In genomic region chr9:8103050-8103449, GRCm38 (mm10) we compare ENCODE assay signal across 20 mouse cellular contexts. TPM values are rescaled to one million over a fixed set of nuclear protein-coding genes. Genes with fewer than 3 reads are reported as not detected.
"Had no signal": no experiment of that assay in that cellular context is flagged by ENCODE, and none has a peak within 500 bp of the region (broad histone marks: within the 10 kb centered on the region; RNA-seq: fewer than 3 reads in every experiment).

No protein-coding gene starts in this region.

- H3K4me3 ChIP-seq: limb, embryonic 12.5 days; limb, embryonic 15.5 days; midbrain, embryonic 12.5 days; midbrain, embryonic 15.5 days; neural tube, embryonic 12.5 days; neural tube, embryonic 15.5 days had no signal

- H3K36me3 ChIP-seq: limb, embryonic 12.5 days; limb, embryonic 15.5 days; midbrain, embryonic 15.5 days; neural tube, embryonic 12.5 days had no signal

- H3K4me2 ChIP-seq: limb, embryonic 12.5 days; limb, embryonic 15.5 days; liver, embryonic 11.5 days; lung, embryonic 14.5 days; midbrain, embryonic 12.5 days; midbrain, embryonic 15.5 days; neural tube, embryonic 12.5 days; neural tube, embryonic 15.5 days had no signal

- H3K27ac ChIP-seq: limb, embryonic 12.5 days; limb, embryonic 15.5 days; liver, embryonic 14.5 days; macrophage; midbrain, embryonic 12.5 days; midbrain, embryonic 15.5 days; neural tube, embryonic 12.5 days; neural tube, embryonic 15.5 days had no signal

- H3K4me1 ChIP-seq: limb, embryonic 12.5 days; limb, embryonic 15.5 days; midbrain, embryonic 12.5 days; midbrain, embryonic 15.5 days; neural tube, embryonic 12.5 days; neural tube, embryonic 15.5 days had no signal

- H3K9me3 ChIP-seq: limb, embryonic 12.5 days; limb, embryonic 15.5 days; midbrain, embryonic 12.5 days; midbrain, embryonic 15.5 days; neural tube, embryonic 12.5 days; neural tube, embryonic 15.5 days had no signal

- H3K9ac ChIP-seq: limb, embryonic 12.5 days; limb, embryonic 15.5 days; liver, embryonic 14.5 days; liver, postnatal 0 days; lung, embryonic 14.5 days; midbrain, embryonic 12.5 days; midbrain, embryonic 15.5 days; neural tube, embryonic 12.5 days; neural tube, embryonic 15.5 days had no signal

- DNase-seq: kidney, adult 9 months; kidney, postnatal 14 days; kidney, postnatal 4 days; left cerebral cortex, postnatal 4 days; liver, postnatal 0 days; lung, embryonic 14.5 days; thymus, adult 2 months; thymus, postnatal 14 days; thymus, postnatal 4 days had no signal

- ATAC-seq: liver, postnatal 0 days; lung, postnatal 0 days; midbrain, embryonic 15.5 days had no signal

- H3K27me3 ChIP-seq: limb, embryonic 12.5 days; limb, embryonic 15.5 days; midbrain, embryonic 12.5 days; midbrain, embryonic 15.5 days; neural tube, embryonic 12.5 days; neural tube, embryonic 15.5 days had no signal

RNA-seq across cellular contexts. Expression of gene Cep126, which starts 31.0 kb away (rescaled TPM):
- total RNA-seq: megakaryocyte, adult 5-6 weeks had no signal
